Mouse (Mus musculus) cerebellum, adult 2 months (tissue): ENCODE data around the gene Nfatc2.

Source experiments
- CTCF ChIP-seq: fragments of 200-500 bp; IDR thresholded peaks from 2 replicates; pipeline ENCODE4 v1.5.1; 2011; ENCODE audit warnings: low read depth, mild to moderate bottlenecking, control low read depth, low read length, moderate library complexity, borderline replicate concordance; ENCODE audit not compliant: insufficient read depth
- POLR2A ChIP-seq: fragments of 200-500 bp; IDR thresholded peaks from 2 replicates; pipeline ENCODE4 v1.6.1; 2011; ENCODE audit warnings: low read length, control low read depth, borderline replicate concordance; ENCODE audit not compliant: insufficient read depth

DNA sequence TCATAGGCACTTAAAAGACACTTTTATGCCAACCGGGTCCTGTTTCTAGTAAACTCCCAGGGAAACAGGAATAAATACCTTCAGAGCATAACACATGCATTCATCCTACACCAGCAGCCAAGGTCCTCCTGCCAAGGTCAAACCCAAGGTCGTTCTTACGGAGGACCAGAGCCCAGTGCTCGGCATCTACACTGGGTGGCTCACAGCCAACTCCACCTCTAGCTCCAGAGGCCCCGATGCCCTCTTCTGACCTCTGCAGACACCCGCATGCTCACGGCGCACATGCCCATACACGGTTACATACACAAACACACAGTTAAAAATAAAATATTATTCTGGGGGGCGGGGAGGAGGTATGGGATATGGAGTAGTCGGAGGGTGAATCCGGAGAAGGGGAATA is 14.9 kb downstream of the Nfatc2 start:
- TF ChIP-seq POLR2A (no peak), CTCF (no peak)
